Mouse (Mus musculus) skeletal muscle tissue, adult 2 months (tissue): ENCODE measurements at regions not wholly inside any gene's neighbourhood (a gene's known extent, or its start where the extent isn't known, plus 50 kb on each side); places are given as distances from the start of the nearest gene placed in this dataset.
A peak's percentile ranks its signal among the peaks of the same experiment; 100 is the strongest.

Experiments used
- DNase-seq: peaks from one replicate; pipeline ENCODE4 v3.0.0-alpha.2; 2012; ENCODE audit warnings: low read depth, low spot score

- DNase-seq = peak; percentile 77
Observed at GRCm38 (mm10) chr10:37079535-37079934, 59.2 kb downstream of the Marcks start.

- DNase-seq = peak; percentile 90
Observed at GRCm38 (mm10) chr10:37078439-37078838, 60.3 kb downstream of the Marcks start.

DNA sequence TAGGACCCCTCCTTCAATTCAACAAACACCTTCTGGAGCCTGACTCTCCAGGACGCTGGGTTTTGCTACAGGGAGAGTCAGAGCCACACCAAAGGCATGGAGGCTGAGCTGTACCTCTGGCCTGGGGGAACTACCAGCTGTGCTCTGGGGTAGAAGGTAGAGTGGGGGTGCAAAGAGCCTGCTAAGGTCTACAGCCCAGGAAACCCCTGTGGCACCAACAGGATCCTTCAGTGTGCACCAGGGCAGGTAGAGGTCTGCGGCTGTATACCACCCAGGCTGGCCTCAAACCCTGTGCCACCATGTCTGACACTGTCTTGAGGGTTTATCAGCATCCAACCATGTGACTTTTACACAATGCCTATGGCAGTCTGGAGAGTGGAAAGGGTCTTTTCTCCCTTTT lies 61.0 kb downstream of the Marcks start:
- no peak for DNase-seq

DNA sequence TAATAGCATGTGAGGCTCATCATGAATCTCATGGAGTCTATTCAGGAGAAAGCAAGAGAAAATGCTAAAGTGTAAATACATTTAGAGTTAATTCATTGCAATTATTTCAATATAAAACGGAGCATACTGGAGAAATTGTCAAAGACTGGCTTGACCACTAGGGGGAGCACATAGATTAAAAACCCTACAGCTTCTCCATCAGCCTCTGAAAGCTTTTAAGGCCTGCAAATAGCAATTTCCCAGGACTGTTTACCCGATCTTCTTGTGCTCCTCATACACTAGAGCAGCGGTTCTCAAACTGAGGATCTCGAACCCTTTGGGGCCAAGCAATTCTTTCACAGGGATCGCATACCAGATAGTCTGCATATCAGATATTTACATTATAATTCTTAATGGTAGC lies 65.9 kb downstream of the Marcks start:
- DNase-seq = peak; percentile 63

DNA sequence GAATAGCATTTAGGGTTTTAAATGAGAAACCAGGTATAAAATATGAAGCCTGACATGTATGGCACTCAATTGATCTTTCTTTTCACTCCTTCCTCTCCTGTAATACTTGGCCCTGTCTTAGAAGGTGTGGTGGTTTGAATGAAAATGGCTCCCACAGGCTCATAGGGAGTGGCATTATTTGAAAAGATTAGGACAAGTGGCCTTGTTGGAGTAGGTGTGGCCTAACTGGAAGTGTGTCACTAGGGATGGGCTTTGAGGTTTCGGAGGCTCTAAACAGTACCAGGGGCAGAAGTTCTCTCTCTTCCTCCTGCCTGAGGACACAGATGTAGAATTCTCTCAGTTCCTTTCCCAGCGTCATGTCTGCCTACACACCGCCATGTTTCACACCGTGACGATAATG lies 66.7 kb downstream of the Marcks start:
- DNase-seq = no peak

- DNase-seq = no peak
Observed at GRCm38 (mm10) chr10:37071420-37071819, 67.3 kb downstream of the Marcks start.
